Mouse (Mus musculus): ENCODE results near the gene Ski. TPM values are rescaled to one million over a fixed set of nuclear protein-coding genes. Genes with fewer than 3 reads are reported as not detected.

Gene Ski
- total RNA-seq, 2 experiments from 2014 or later, result 6.7 to 16.3 TPM

DNA sequence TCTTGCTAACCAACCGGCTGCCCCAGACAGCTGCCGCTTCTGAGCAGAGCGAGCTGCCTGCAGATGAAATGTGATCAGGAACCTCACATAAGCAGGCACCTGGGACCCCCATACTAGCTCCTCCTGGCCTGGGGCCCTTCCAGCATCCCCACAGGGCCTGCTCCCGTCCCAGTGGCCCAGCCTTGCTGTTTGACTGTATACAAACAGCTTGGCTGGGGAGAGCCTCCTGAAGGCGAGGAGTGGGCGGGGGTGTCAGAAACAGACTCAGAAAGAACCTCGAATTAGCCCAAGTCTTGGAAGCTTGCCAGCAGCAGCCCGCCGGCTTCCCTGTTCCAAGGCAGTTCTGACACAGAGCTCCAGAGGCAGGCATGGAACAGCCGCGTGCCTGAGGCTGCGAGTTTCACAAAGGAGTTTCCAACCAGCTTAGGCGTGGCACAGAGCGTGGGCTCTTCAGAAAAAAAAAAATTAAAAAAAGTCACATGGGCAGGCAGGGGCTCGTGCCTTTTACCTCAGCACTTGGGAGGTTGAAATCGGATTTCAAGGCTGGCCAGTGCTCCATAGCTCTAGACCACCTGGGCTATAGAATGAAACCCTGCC lies 99.8 kb downstream of the Ski start:
- ATAC-seq (replicated peaks; ENCODE audit: low FRiP score, low TSS enrichment, poor library complexity, severe bottlenecking), result no peak

DNA sequence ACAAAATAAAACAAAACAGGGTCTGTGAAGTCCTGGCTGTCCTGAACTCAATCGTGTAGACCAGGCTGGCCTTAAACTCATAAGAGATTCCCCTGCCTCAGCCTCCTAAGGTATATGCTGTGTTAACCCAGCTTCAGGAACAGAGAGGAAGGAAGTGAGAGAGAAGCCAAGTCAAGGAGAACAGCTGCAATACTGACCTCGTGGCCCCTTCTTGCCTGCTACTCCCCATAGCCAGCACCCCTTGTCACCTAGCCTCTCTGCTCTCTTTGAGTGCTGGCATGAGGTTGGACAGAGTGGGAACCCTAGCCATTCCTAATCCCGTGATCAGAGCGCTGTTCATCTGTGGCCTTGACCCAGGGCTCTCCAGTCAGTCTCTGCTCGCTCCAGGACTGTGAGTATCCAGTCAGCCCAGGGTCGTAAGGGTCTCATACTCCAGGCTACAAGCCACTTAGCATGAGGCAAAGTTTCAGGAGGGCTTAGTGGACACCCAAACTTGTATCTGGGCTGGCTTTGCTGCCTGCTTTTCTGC lies 100.4 kb downstream of the Ski start:
- ATAC-seq (replicated peaks; ENCODE audit: low FRiP score, low TSS enrichment, poor library complexity, severe bottlenecking), result no peak

DNA sequence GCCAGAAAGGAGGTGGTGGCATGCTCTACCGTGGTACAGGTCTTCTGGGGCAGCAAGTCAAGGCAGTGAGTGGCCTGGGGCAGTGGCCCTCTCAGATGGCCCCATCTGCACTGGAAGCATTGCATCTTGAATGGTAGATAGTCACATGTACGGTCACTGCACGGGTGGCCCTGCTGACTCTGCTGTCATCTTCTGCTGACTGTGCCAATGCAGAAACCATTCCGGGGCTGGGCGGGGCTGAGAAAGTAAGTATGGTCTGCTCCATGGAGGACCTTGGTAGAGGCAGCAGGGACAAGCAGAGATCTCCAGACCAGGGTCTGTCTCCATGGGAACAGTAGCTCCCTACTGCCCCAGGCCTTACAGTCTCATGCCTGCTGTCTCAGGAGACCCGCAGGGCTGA lies 101.2 kb downstream of the Ski start:
- ATAC-seq (replicated peaks; ENCODE audit: low FRiP score, low TSS enrichment, poor library complexity, severe bottlenecking), result no peak

DNA sequence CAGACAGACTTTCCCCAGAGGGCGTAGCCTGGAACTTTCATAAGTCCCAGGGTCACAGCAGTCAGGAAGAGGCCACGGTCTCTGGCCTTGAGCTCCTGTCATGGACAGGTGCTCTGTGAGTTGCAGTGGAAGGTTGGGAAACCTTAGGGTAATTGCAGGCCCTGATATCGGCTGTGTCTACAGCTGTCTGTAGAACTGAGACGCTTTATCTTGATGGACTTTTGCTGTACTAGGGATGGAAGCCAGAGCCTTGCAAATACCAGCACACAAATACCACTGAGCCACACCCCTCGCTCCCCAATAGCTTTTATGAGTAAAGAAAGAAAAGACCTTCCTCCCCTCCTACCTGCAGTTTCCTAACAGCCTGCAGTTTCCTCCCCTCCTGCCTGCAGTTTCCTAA lies 101.8 kb downstream of the Ski start:
- peak; percentile 43 for ATAC-seq (replicated peaks; ENCODE audit: low FRiP score, low TSS enrichment, poor library complexity, severe bottlenecking)

DNA sequence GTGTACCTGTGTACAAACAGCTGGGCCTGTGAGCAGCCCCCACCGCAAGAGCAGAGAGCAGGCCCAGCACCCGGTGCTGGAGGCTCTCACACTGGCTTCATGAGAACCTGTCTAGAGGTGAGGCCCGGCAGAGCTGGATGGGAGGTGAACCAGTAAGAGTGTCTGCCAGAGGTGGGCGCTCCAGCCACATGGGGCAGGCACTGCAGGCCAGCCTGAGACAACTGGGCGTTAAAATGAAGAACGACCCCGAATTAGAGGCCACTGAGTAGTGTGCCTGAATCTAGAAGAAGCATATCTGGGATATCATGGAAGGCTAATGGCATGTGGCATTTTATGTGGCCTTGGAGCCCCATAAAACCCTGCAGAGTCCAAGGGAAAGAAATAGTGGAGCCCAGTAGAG lies 102.4 kb downstream of the Ski start:
- no peak for ATAC-seq (replicated peaks; ENCODE audit: low FRiP score, low TSS enrichment, poor library complexity, severe bottlenecking)

DNA sequence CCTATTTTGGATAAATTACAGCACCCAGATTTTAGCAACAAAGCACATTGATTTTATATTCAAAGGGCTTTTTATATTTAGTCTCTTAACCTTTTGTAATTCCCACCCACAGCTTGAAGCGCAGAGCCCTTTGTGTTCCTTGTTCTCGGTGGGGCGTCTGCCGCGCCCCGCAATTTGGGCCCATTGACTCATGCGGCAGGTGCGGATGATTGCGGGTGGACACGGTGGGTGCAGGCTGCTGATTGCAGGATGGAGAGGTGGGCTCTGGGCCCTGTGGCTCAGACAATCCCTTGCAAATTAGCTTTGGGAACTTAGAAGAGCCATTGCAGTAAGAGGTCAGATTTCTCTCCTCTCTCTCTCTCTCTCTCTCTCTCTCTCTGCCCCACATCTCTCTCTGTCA lies 104.1 kb downstream of the Ski start:
- ATAC-seq (replicated peaks; ENCODE audit: low FRiP score, low TSS enrichment, poor library complexity, severe bottlenecking), result no peak

DNA sequence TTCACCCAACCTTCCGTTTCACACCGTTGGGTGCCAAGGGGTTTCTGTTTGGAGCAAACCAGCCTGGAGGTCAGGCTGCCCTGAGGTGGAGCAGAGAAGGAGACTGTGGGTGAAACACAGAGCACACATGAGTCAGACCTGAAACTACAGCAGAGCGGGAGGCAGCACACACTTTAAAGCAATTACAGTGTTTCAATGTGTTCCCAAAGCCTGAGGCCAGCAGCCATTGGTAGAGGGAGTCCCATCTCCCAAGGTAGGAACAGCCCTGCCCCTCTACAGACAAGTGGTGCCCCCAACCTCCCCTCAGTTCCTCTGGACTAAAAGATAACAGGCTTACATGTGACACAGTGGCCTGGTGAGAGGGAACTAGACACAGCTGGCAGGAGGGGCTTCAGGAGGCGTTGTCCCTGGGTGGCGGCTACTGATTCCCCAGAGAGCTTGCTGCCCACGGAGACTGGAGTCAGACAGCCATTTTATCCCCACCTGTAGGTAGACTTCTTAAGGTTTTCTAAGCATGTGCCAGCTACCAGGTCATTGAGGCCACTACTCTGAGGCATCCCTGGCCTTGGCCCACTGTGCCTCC lies 104.9 kb downstream of the Ski start:
- ATAC-seq (replicated peaks; ENCODE audit: low FRiP score, low TSS enrichment, poor library complexity, severe bottlenecking), result peak; percentile 63

DNA sequence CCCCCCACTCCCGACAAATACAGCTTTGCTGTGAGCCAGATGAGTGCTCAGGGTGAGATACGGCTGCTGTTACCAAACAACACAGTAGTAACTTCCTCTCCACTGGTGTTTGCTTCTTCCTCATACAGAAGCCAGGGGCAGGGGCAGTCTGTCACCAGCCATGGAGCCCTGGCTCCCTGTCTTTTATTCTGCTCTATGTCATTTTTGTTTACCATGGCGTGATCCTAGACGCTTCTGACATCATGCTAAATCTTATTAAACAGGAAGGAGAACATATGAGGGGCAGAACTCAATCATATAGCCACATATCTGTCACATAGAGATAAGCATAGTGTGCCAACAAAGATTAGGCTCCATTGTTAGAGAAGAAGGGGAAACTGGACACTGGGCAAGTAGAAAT lies 105.8 kb downstream of the Ski start:
- peak; percentile 39 for ATAC-seq (replicated peaks; ENCODE audit: low FRiP score, low TSS enrichment, poor library complexity, severe bottlenecking)

DNA sequence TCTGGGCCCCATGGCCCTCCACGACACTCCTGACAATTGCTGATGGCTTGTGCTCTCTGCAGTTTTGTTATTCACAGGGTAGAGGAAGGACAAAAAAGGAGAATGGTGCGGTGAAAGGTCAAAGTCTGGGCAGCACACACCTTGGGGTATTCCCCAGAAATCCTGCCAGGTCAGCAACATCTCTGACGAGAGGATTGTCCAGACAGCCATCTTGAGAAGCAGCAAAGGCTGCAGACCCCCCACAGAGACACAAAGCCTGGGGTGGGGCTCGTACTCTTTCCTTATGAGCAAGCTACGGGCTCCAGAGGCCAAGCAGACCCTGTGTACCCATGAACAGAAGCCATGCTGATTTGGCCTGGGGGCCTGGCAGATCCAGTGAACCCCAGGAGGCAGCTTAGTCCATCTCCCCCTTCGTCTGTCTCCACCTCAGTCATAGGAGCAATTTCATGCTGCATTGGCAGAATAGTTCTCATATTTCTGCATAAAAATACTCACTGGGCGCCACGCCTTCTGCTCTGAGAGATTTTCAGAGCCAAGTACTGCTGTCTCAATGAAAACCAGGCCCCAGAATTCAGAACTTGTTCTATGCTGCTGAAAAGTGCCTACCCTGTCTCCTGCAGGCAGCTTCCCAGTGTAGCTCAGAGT lies 108.5 kb downstream of the Ski start:
- no peak for ATAC-seq (replicated peaks; ENCODE audit: low FRiP score, low TSS enrichment, poor library complexity, severe bottlenecking)

DNA sequence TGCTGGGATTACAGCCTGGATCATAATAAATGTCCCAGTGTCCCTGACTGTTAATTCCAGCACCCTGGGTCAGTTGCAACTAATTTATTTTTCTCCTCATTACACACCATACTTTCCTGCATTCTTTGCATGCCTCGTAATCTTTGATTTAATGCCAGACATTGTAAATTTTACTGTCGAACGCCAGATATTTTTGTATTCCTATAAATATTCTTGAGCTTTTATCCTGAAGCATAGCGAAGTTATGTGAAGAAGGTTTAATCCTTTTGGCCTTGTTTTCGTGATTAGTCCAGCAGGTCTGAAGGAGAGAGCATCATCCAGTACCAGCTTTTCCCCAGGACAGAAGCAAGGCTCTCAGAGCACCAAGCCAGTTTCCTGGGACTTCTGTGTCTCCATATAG lies 112.9 kb downstream of the Ski start:
- ATAC-seq (replicated peaks; ENCODE audit: low FRiP score, low TSS enrichment, poor library complexity, severe bottlenecking), result no peak

DNA sequence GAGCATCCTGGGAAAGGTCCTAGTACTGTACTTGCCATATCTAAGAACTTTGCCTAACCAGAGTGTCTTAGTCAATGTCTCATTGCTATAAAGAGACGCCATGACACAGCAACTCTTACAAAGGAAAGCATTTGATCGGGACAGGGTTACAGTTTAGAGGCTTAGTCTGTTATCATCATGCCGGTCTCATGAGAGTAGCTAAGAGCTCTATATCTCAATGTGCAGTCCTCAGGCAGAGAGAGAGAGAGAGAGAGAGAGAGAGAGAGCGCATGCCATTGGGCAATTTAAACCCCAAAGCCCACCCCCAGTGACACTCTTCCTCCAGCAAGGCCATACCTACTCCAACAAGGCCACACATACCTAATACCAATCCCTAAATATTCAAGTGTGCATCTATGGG lies 114.5 kb downstream of the Ski start:
- ATAC-seq (replicated peaks; ENCODE audit: low FRiP score, low TSS enrichment, poor library complexity, severe bottlenecking), result peak; percentile 90

Other genes starting within 250 kb of the Ski start
- 0.33 and 3.2 TPM in 2 replicates for gene Plch2, start 165.8 kb downstream of the Ski start, total RNA-seq (2014; fragmentation: Nextera tagmentation)
- gene Plch2, start 165.8 kb downstream of the Ski start, total RNA-seq (2017), result not detected in 2 replicates
- 8.1 and 9.0 TPM in 2 replicates for gene Pex10, start 155.6 kb downstream of the Ski start, total RNA-seq (2014; fragmentation: Nextera tagmentation)
- 5.8 and 6.4 TPM in 2 replicates for gene Pex10, start 155.6 kb downstream of the Ski start, total RNA-seq (2017)
- 105 and 108 TPM in 2 replicates for gene Rer1, start 136.2 kb downstream of the Ski start, total RNA-seq (2014; fragmentation: Nextera tagmentation)
- gene Rer1, start 136.2 kb downstream of the Ski start, total RNA-seq (2017), result 97.8 and 135 TPM in 2 replicates
- gene Morn1, start 136.0 kb downstream of the Ski start, total RNA-seq (2014; fragmentation: Nextera tagmentation), result 3.8 and 7.6 TPM in 2 replicates
- 1.6 and 1.8 TPM in 2 replicates for gene Morn1, start 136.0 kb downstream of the Ski start, total RNA-seq (2017)
- gene Faap20, start 27.2 kb upstream of the Ski start, total RNA-seq (2014; fragmentation: Nextera tagmentation), result 25.6 and 41.4 TPM in 2 replicates
- 16.8 and 17.0 TPM in 2 replicates for gene Faap20, start 27.2 kb upstream of the Ski start, total RNA-seq (2017)
- gene Prkcz, start 138.8 kb upstream of the Ski start, total RNA-seq (2014; fragmentation: Nextera tagmentation), result not detected in 2 replicates
- gene Prkcz, start 138.8 kb upstream of the Ski start, total RNA-seq (2017), result not detected in 2 replicates
- gene Gabrd, start 175.5 kb upstream of the Ski start, total RNA-seq (2014; fragmentation: Nextera tagmentation), result 0.20 TPM in 1 of 2 replicates, not detected in the other
- gene Gabrd, start 175.5 kb upstream of the Ski start, total RNA-seq (2017), result not detected in 2 replicates
- 2.9 TPM in 1 of 2 replicates, not detected in the other for gene Cfap74, start 186.6 kb upstream of the Ski start, total RNA-seq (2014; fragmentation: Nextera tagmentation)
- gene Cfap74, start 186.6 kb upstream of the Ski start, total RNA-seq (2017), result 0.38 TPM in 1 of 2 replicates, not detected in the other
- gene Tmem52, start 246.5 kb upstream of the Ski start, total RNA-seq (2014; fragmentation: Nextera tagmentation), result not detected in 2 replicates
- not detected in 2 replicates for gene Tmem52, start 246.5 kb upstream of the Ski start, total RNA-seq (2017)

All from megakaryocyte-erythroid progenitor cell, adult 5-6 weeks (primary cell).